Comparison of ENCODE assay signal across 29 mouse cellular contexts in the genomic region with DNA sequence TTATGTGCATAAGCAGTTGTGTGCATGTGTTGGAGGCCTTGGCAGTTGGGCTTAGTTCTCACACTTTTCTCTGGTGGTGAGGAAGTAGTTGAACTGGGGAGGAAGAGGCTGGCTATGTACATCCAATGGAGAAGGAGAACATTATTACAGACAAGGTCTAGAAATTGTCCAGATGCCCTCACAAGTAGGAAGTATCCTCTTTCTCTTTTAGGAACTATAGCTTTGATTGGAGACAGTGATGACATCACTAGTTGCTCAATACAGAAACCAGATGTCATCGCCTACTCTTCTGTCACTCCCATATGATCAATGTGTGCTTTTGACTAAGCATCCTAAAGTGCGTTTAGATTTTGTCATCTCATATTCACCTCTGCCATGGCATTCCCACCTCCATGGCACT. TPM values are rescaled to one million over a fixed set of nuclear protein-coding genes. Genes with fewer than 3 reads are reported as not detected.
A peak's percentile ranks its signal among the peaks of the same experiment; 100 is the strongest.
DNase-seq lines count a peak whose midpoint lies in the region; ATAC-seq and TF ChIP-seq lines count a peak whose summit lies in the region.
"Had no signal": no experiment of that assay in that cellular context is flagged by ENCODE, and none has a peak within 500 bp of the region (broad histone marks: within the 10 kb centered on the region; RNA-seq: fewer than 3 reads in every experiment).

No protein-coding gene starts in this region.

- no peak for ATAC-seq in lung, postnatal 0 days
- ATAC-seq: activated CD4-positive, CD25-positive, alpha-beta regulatory T cell, adult 4 months; forebrain, embryonic 13.5 days; forebrain, postnatal 0 days; Patski had no signal

- H3K27ac ChIP-seq in lung, postnatal 0 days (ENCODE audit: low read length): no peak overlapping the region
- H3K27ac ChIP-seq in bone marrow macrophage, adult 2 months (ENCODE audit: insufficient read depth, low read depth, low read length): peak overlapping the region; percentile 52
- H3K27ac ChIP-seq in macrophage: peak overlapping the region; percentile 48
- H3K27ac ChIP-seq: embryonic facial prominence, embryonic 10.5 days; forebrain, embryonic 13.5 days; gastrocnemius, adult 2 months; heart, embryonic 10.5 days; heart, embryonic 15.5 days; hindbrain, embryonic 14.5 days had no signal

- TF ChIP-seq POLR2A in lung, adult 2 months (IDR thresholded peaks at IDR 0.05; ENCODE audit: borderline replicate concordance, extremely low read depth, low read depth, low read length): no peak
- no peak for TF ChIP-seq POLR2A in bone marrow macrophage, adult 2 months (IDR thresholded peaks at IDR 0.05; ENCODE audit: borderline replicate concordance, low read depth, low read length)
- TF ChIP-seq POLR2A in myocyte (IDR thresholded peaks at IDR 0.05; ENCODE audit: insufficient read length, low read depth): no peak

- H3K27me3 ChIP-seq in lung, postnatal 0 days (replicated peaks; ENCODE audit: insufficient read depth, low read length): no peaks in the 10 kb centered on the region
- H3K27me3 ChIP-seq in myocyte (ENCODE audit: control insufficient read depth, insufficient read depth, insufficient read length): no peaks in the 10 kb centered on the region
- H3K27me3 ChIP-seq: forebrain, embryonic 13.5 days; heart, embryonic 15.5 days; Patski had no signal

- peak; percentile 36 for DNase-seq in lung, postnatal 0 days (ENCODE audit: low spot score)
- DNase-seq in lung, adult 2 months: no peak
- no peak for DNase-seq in cerebellum, adult 9-11 months
- DNase-seq in thymus, postnatal 14 days: no peak
- no peak for DNase-seq in right cerebral cortex, adult 2 months (ENCODE audit: low spot score in 2 of 2)
- DNase-seq: adrenal gland, postnatal 25 days; B cell, adult 2 months; cerebellum, adult 11 months; cerebellum, adult 9-10 months; cerebellum, postnatal 36 days; forebrain, postnatal 0 days; gastrocnemius, adult 2 months; gastrocnemius, postnatal 25 days; heart, adult 18-20 months; heart, postnatal 14 days had no signal

- no peaks in the 10 kb centered on the region for H3K4me1 ChIP-seq in lung, postnatal 0 days (ENCODE audit: insufficient read depth, low read depth, low read length)
- peaks cover 2% of the 10 kb centered on the region for H3K4me1 ChIP-seq in lung, adult 2 months (ENCODE audit: control insufficient read depth, insufficient read depth, low read length)
- peaks cover 23% of the 10 kb centered on the region for H3K4me1 ChIP-seq in bone marrow macrophage, adult 2 months (ENCODE audit: control insufficient read depth, insufficient read depth, low read length)

- no peak overlapping the region for H3K9ac ChIP-seq in lung, postnatal 0 days (replicated peaks; ENCODE audit: low read depth)
- H3K9ac ChIP-seq: forebrain, embryonic 13.5 days; forebrain, postnatal 0 days; heart, embryonic 15.5 days; hindbrain, embryonic 14.5 days had no signal

- H3K79me2 ChIP-seq in macrophage (ENCODE audit: inconsistent target) (no peaks in the 10 kb centered on the region), myocyte (ENCODE audit: control insufficient read depth, insufficient read depth) (no peaks in the 10 kb centered on the region)

- H3K36me3 ChIP-seq in lung, postnatal 0 days (ENCODE audit: insufficient read depth, low read length): no peaks in the 10 kb centered on the region
- H3K36me3 ChIP-seq in macrophage (ENCODE audit: inconsistent target) (no peaks in the 10 kb centered on the region), myocyte (ENCODE audit: control insufficient read depth, insufficient read depth) (no peaks in the 10 kb centered on the region)
- H3K36me3 ChIP-seq: embryonic facial prominence, embryonic 10.5 days; heart, embryonic 10.5 days; heart, embryonic 15.5 days had no signal

- WGBS in lung, postnatal 0 days: 84% methylated on average over 2 of the region's 2 CpGs
- 76% methylated on average over 2 of the region's 2 CpGs for WGBS in lung, adult 2 months
- WGBS in macrophage (ENCODE audit: missing documents): 42% methylated on average over 2 of the region's 2 CpGs

- no peak overlapping the region for H3K4me3 ChIP-seq in lung, postnatal 0 days (ENCODE audit: low read depth, low read length)
- H3K4me3 ChIP-seq in lung, adult 2 months (replicated peaks; ENCODE audit: extremely low read depth, low read depth, low read length): no peak overlapping the region
- H3K4me3 ChIP-seq in bone marrow macrophage, adult 2 months (ENCODE audit: insufficient read depth, low read length): no peak overlapping the region
- H3K4me3 ChIP-seq in macrophage (ENCODE audit: inconsistent target) (no peak overlapping the region), myocyte (no peak overlapping the region)
- H3K4me3 ChIP-seq: embryonic facial prominence, embryonic 10.5 days; forebrain, embryonic 13.5 days; gastrocnemius, adult 2 months; heart, embryonic 10.5 days; heart, embryonic 15.5 days had no signal

- no peak for TF ChIP-seq EP300 in lung, postnatal 0 days (IDR thresholded peaks at IDR 0.05)

- TF ChIP-seq CTCF in lung, postnatal 0 days (IDR thresholded peaks at IDR 0.05): no peak
- no peak for TF ChIP-seq CTCF in lung, adult 2 months (IDR thresholded peaks at IDR 0.05; ENCODE audit: insufficient read depth, low read length)
- TF ChIP-seq CTCF in bone marrow macrophage, adult 2 months (IDR thresholded peaks at IDR 0.05; ENCODE audit: low read depth, low read length): no peak

- H3ac ChIP-seq in myocyte (ENCODE audit: control insufficient read depth, insufficient read length): no peak overlapping the region

- no peak overlapping the region for H3K4me2 ChIP-seq in lung, postnatal 0 days (replicated peaks; ENCODE audit: low read depth, low read length)
- H3K4me2 ChIP-seq in myocyte (ENCODE audit: low read depth): no peak overlapping the region
- H3K4me2 ChIP-seq: forebrain, embryonic 13.5 days; heart, embryonic 15.5 days; hindbrain, embryonic 14.5 days had no signal

- no peaks in the 10 kb centered on the region for H3K9me3 ChIP-seq in lung, postnatal 0 days (ENCODE audit: low read length)
- H3K9me3 ChIP-seq: embryonic facial prominence, embryonic 10.5 days; forebrain, embryonic 13.5 days; heart, embryonic 10.5 days; heart, embryonic 15.5 days had no signal

TF ChIP-seq in myocyte, 11 proteins besides CTCF, POLR2A, EP300 and RAD21:
- TF ChIP-seq CEBPB (IDR thresholded peaks at IDR 0.05; ENCODE audit: insufficient read depth, poor library complexity, severe bottlenecking) (0 out of 2 replicates have a peak, but pooled peaks have one; percentile 37), USF1 (IDR thresholded peaks at IDR 0.05; ENCODE audit: low read depth) (no peak), SRF (IDR thresholded peaks at IDR 0.05; ENCODE audit: control insufficient read depth, insufficient read length, low read depth) (no peak)

RNA-seq across cellular contexts. Expression of gene Ugcg, which starts 11.5 kb away (rescaled TPM):
- 13.8 and 16.2 TPM in 2 replicates for polyA plus RNA-seq in lung, postnatal 0 days (2015; fragmentation: Nextera tagmentation; extraction: Ambion mirVana)
- polyA plus RNA-seq in lung, adult 2 months (2012; rRNA removed): 28.7 and 42.2 TPM in 2 replicates
- 22.3 and 24.0 TPM in 2 replicates for polyA plus RNA-seq in bone marrow macrophage, adult 2 months (2012; ENCODE audit: insufficient read depth, insufficient read length, missing spikeins)
- total RNA-seq in macrophage (2018; cell fraction: chromatin; rRNA removed): 100 to 1,000 TPM in 3 of 26 experiments, 10 to 100 TPM in 23; 21.0 to 221 (median 44.9) TPM
- 10 to 100 TPM; 16.2 to 84.2 (median 24.2) TPM for total RNA-seq in macrophage (2018; cell fraction: cytosol; rRNA removed)
- 100 to 1,000 TPM in 5 of 26 experiments, 10 to 100 TPM in 21; 35.4 to 162 (median 50.0) TPM for total RNA-seq in macrophage (2018; cell fraction: nucleus; rRNA removed)
- polyA plus RNA-seq in macrophage (2018) (15.3 to 16.7 TPM (median 16.4 TPM) in 3 replicates), myocyte (2012; fragmentation: generic; extraction: Trizol) (24.0 TPM)

RNA-seq across cellular contexts. Expression of gene AI481877, which starts 38.8 kb away (rescaled TPM):
- polyA plus RNA-seq in lung, postnatal 0 days (2015; fragmentation: Nextera tagmentation; extraction: Ambion mirVana): not detected in 2 replicates
- 0.07 TPM in 1 of 2 replicates, not detected in the other for polyA plus RNA-seq in lung, adult 2 months (2012; rRNA removed)
- polyA plus RNA-seq in bone marrow macrophage, adult 2 months (2012; ENCODE audit: insufficient read depth, insufficient read length, missing spikeins): not detected in 2 replicates
- not detected for total RNA-seq in macrophage (2018; cell fraction: chromatin; rRNA removed)
- total RNA-seq in macrophage (2018; cell fraction: cytosol; rRNA removed): not detected
- total RNA-seq in macrophage (2018; cell fraction: nucleus; rRNA removed): not detected
- polyA plus RNA-seq in macrophage (2018): not detected in 3 replicates
- polyA plus RNA-seq in myocyte (2012; fragmentation: generic; extraction: Trizol): 0.01 TPM
- total RNA-seq: adrenal gland, adult 18-20 months; forebrain, postnatal 0 days; gastrocnemius, adult 2 months; gastrocnemius, postnatal 25 days; heart, adult 18-20 months; heart, postnatal 14 days; hematopoietic stem cell, adult 5-6 weeks; MEL had no signal
- polyA plus RNA-seq: activated CD4-positive, CD25-positive, alpha-beta regulatory T cell, adult 4 months; embryonic facial prominence, embryonic 10.5 days; embryonic facial prominence, embryonic 14.5 days; forebrain, embryonic 13.5 days; forebrain, postnatal 0 days; heart, embryonic 10.5 days; heart, embryonic 15.5 days; hindbrain, embryonic 14.5 days had no signal
